Mouse (Mus musculus): Measurements from ENCODE around the gene Sctr.

Sctr gene

DNA sequence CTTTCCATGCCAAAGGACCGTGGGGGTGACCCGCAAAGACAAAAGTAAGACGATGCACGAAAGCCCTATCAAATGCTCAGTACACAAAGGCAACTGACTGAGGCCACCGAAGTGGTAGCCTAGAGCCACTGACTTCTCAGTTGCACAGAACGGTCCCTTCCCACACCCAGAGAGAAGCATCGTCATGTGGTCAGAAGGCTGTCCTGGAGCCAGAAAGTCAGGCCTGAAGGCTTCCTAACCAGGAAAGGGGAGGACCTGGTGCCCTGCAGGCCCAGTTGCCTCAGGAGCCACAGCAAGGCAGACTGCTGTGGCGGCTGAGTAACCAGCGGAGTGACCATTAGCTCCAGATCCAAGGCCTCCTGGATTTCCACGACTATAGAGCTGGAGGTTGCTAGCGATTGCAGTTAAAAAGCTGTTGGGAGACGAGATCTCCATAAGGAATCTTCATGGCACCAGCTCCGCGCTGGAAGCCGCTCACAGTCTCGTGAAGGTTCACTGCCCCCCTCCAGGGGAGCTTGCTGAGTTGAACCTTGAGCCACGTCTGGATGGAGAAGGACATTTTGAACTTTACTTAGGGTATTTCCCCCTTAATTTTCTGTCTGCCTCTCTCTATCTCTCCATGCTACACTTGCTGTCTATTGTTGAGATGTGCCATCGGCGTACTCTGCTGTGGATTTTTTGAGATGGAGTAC, 103.2 kb downstream of the Sctr start:
- DNase-seq: no peak

DNA sequence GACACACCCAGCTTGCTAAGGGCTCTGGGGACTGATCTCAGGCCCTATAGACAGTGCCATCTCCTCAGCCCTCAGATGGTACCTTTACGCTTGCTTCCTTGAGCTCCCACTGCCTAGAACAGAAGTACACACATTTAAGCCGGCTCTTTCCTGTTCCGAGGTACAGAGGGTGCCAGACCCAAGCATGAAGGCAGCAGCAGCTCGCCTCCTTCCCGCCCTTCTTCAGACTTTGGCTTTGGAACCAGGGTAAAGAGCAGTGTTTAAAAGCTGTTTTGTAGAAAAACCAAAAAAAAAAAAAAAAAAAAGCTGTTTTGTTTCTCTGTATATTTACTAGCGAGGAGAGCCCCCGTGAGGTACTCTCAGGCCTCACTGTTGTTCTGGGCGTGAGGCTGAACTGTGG, 105.1 kb downstream of the Sctr start:
- DNase-seq: no peak

DNA sequence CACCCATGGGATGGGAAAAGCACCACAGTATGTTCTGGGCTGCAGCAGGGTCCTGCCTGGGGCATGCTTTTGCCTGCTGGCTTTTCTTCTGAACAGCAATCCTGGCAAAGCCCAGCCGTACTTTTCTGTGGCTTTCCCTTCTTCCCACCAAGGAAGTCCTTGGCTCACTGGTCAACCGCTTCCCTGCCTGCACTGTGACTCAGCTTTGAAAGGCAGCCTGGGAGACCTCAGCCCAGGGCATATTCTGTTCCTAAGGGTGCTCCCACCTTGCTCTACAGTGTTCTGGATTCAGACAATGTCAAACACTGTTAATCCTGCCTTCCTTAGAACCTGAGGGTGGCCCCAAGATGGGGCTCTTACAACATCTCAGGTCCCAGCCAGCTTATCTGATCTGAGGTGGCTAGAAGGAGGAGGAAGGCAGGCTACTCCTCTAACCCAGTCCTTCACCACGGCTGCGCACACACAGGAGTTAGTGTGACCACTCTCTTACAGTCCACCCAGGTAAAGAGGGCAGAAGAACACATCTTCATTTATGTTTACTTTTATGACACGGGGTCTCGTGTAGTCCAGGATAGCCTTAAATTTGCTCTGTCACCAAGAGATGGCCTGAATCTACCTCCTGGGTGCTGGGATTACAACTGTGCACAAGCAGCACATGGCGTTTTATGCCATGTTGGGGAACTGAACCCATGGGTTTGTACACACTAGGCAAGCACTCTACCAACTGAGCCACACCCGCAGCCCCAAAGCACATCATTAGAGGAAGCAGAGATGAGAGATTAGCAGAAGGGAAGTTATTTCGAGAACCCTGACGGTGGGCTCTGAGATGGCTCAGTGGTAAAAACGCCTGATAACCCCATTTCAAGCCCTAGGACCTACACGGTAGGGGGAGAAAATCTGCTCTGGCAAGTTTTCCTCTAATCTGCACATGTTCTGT, 105.8 kb downstream of the Sctr start:
- DNase-seq: no peak
